Mouse (Mus musculus) heart, embryonic 10.5 days (tissue): ENCODE data around the gene Anks1. TPM values are rescaled to one million over a fixed set of nuclear protein-coding genes. Genes with fewer than 3 reads are reported as not detected.

Experiments used
- DNase-seq: peaks from one replicate; pipeline ENCODE4 v3.0.0-alpha.2; 2017; ENCODE audit warnings: low spot score
- H3K27ac ChIP-seq: fragments of 300-500 bp; sonication (generic); 2 replicates; pipeline ENCODE4 v1.5.1; 2016; ENCODE audit warnings: mild to moderate bottlenecking
- H3K27me3 ChIP-seq: fragments of 300-500 bp; sonication (generic); 2 replicates; pipeline ENCODE4 v1.6.1; 2016; ENCODE audit warnings: mild to moderate bottlenecking; ENCODE audit not compliant: poor library complexity, insufficient read depth, severe bottlenecking
- H3K36me3 ChIP-seq: fragments of 300-500 bp; sonication (generic); 2 replicates; pipeline ENCODE4 v1.6.1; 2016; ENCODE audit warnings: mild to moderate bottlenecking, moderate library complexity
- H3K4me1 ChIP-seq: fragments of 300-500 bp; sonication (generic); 2 replicates; pipeline ENCODE4 v1.6.1; 2016; ENCODE audit warnings: mild to moderate bottlenecking
- H3K4me3 ChIP-seq: fragments of 300-500 bp; sonication (generic); 2 replicates; pipeline ENCODE4 v1.5.1; 2016; ENCODE audit warnings: mild to moderate bottlenecking, moderate library complexity
- H3K9me3 ChIP-seq: fragments of 300-500 bp; sonication (generic); 2 replicates; pipeline ENCODE4 v1.6.1; 2016; ENCODE audit warnings: mild to moderate bottlenecking, moderate library complexity
- WGBS: fragments of 180-500 bp; shearing (Covaris S2); methylation state at CpG from one replicate; pipeline ENCODE4 v1.1.7; 2016; 5-methylcytosine and 5-hydroxymethylcytosine counted together
- polyA plus RNA-seq: library from polyadenylated mRNA; unstranded; fragments of >200 nt; fragmentation: Nextera tagmentation; extraction: Ambion mirVana; gene quantifications from 2 replicates; pipeline ENCODE4 v1.2.1, GENCODE M21; 2016

Gene Anks1
- polyA plus RNA-seq, 1 experiment from 2014 or later, result 10.4 TPM

- H3K9me3 ChIP-seq, result no peaks in the 10 kb centered on the region
- no peak overlapping the region for H3K4me3 ChIP-seq
- H3K36me3 ChIP-seq, result peaks cover 9% of the 10 kb centered on the region; the same call in 1 of the 2 replicates
- H3K27ac ChIP-seq, result peak overlapping the region; percentile 30; the same call in 1 of the 2 replicates
- WGBS, result 92% methylated on average over 7 of the region's 7 CpGs
- no peaks in the 10 kb centered on the region for H3K27me3 ChIP-seq
- no peak for DNase-seq
- peaks cover 79% of the 10 kb centered on the region for H3K4me1 ChIP-seq
Measured at GRCm38 (mm10) chr17:28009716-28010114, 100.6 kb downstream of the Anks1 start.

- DNase-seq, result no peak
- Histone ChIP-seq H3K27ac (peak overlapping the region; percentile 53; the same call in 1 of the 2 replicates), H3K36me3 (peaks cover 9% of the 10 kb centered on the region; the same call in 1 of the 2 replicates), H3K4me3 (no peak overlapping the region), H3K27me3 (no peaks in the 10 kb centered on the region), H3K9me3 (no peaks in the 10 kb centered on the region), H3K4me1 (peaks cover 90% of the 10 kb centered on the region)
- 94% methylated on average over 2 of the region's 2 CpGs for WGBS
Measured at GRCm38 (mm10) chr17:28010925-28011324, 101.8 kb downstream of the Anks1 start.

GRCm38 (mm10) chr17:28012851-28013250 lies 103.7 kb downstream of the Anks1 start:
- Histone ChIP-seq H3K4me3 (peak overlapping the region; percentile 36), H3K4me1 (peaks cover 89% of the 10 kb centered on the region), H3K27me3 (no peaks in the 10 kb centered on the region), H3K27ac (peak overlapping the region; percentile 89), H3K36me3 (peaks cover 6% of the 10 kb centered on the region; the same call in 1 of the 2 replicates), H3K9me3 (no peaks in the 10 kb centered on the region)
- DNase-seq, result no peak
- 68% methylated on average over 6 of the region's 6 CpGs for WGBS

- H3K9me3 ChIP-seq, result no peaks in the 10 kb centered on the region
- H3K27ac ChIP-seq, result peak overlapping the region; percentile 89
Measured at GRCm38 (mm10) chr17:28013259-28013875, 104.3 kb downstream of the Anks1 start.

GRCm38 (mm10) chr17:28014449-28014848 lies 105.3 kb downstream of the Anks1 start:
- no peak for DNase-seq
- Histone ChIP-seq H3K4me1 (peaks cover 90% of the 10 kb centered on the region), H3K27me3 (no peaks in the 10 kb centered on the region), H3K36me3 (peaks cover 6% of the 10 kb centered on the region; the same call in 1 of the 2 replicates), H3K4me3 (no peak overlapping the region), H3K27ac (peak overlapping the region; percentile 89), H3K9me3 (no peaks in the 10 kb centered on the region)
- WGBS, result 78% methylated on average over 4 of the region's 4 CpGs

More at GRCm38 (mm10) chr17:28013259-28013875, 104.3 kb downstream of the Anks1 start:
- Histone ChIP-seq H3K4me1 (peaks cover 89% of the 10 kb centered on the region), H3K27me3 (no peaks in the 10 kb centered on the region), H3K36me3 (peaks cover 6% of the 10 kb centered on the region; the same call in 1 of the 2 replicates), H3K4me3 (peak overlapping the region; percentile 36)
- WGBS, result 11% methylated on average over 12 of the region's 12 CpGs
- peak; percentile 95 for DNase-seq

- DNase-seq, result no peak
- Histone ChIP-seq H3K36me3 (peaks cover 2% of the 10 kb centered on the region; the same call in 1 of the 2 replicates), H3K27me3 (no peaks in the 10 kb centered on the region), H3K27ac (peak overlapping the region; percentile 82), H3K4me3 (no peak overlapping the region), H3K4me1 (peaks cover 90% of the 10 kb centered on the region), H3K9me3 (no peaks in the 10 kb centered on the region)
- 64% methylated on average over 17 of the region's 17 CpGs for WGBS
Measured at GRCm38 (mm10) chr17:28015068-28015730, 106.1 kb downstream of the Anks1 start.

- Histone ChIP-seq H3K4me3 (no peak overlapping the region), H3K4me1 (peaks cover 89% of the 10 kb centered on the region), H3K27ac (peak overlapping the region; percentile 82), H3K27me3 (no peaks in the 10 kb centered on the region), H3K36me3 (peaks cover 2% of the 10 kb centered on the region; the same call in 1 of the 2 replicates), H3K9me3 (no peaks in the 10 kb centered on the region)
- DNase-seq, result no peak
- 72% methylated on average over 8 of the region's 8 CpGs for WGBS
Measured at GRCm38 (mm10) chr17:28016056-28016797, 107.1 kb downstream of the Anks1 start.

- no peaks in the 10 kb centered on the region for H3K36me3 ChIP-seq
- no peaks in the 10 kb centered on the region for H3K27me3 ChIP-seq
- H3K4me3 ChIP-seq, result no peak overlapping the region
- WGBS, result 58% methylated on average over 6 of the region's 6 CpGs
- H3K27ac ChIP-seq, result peak overlapping the region; percentile 69; the same call in 1 of the 2 replicates
- no peaks in the 10 kb centered on the region for H3K9me3 ChIP-seq
- no peak for DNase-seq
- peaks cover 92% of the 10 kb centered on the region for H3K4me1 ChIP-seq
Measured at GRCm38 (mm10) chr17:28018344-28018743, 109.2 kb downstream of the Anks1 start.

- 62% methylated on average over 11 of the region's 11 CpGs for WGBS
- Histone ChIP-seq H3K36me3 (no peaks in the 10 kb centered on the region), H3K4me3 (no peak overlapping the region), H3K9me3 (no peaks in the 10 kb centered on the region), H3K27ac (peak overlapping the region; percentile 69; the same call in 1 of the 2 replicates), H3K27me3 (no peaks in the 10 kb centered on the region), H3K4me1 (peaks cover 89% of the 10 kb centered on the region)
- DNase-seq, result no peak
Measured at GRCm38 (mm10) chr17:28018776-28019175, 109.7 kb downstream of the Anks1 start.

- Histone ChIP-seq H3K4me3 (no peak overlapping the region), H3K4me1 (peaks cover 90% of the 10 kb centered on the region), H3K9me3 (no peaks in the 10 kb centered on the region), H3K36me3 (no peaks in the 10 kb centered on the region), H3K27ac (peak overlapping the region; percentile 68), H3K27me3 (no peaks in the 10 kb centered on the region)
- no peak for DNase-seq
- WGBS, result 65% methylated on average over 21 of the region's 21 CpGs
Measured at GRCm38 (mm10) chr17:28019785-28020696, 110.9 kb downstream of the Anks1 start.

GRCm38 (mm10) chr17:28021911-28022310 lies 112.8 kb downstream of the Anks1 start:
- Histone ChIP-seq H3K4me1 (peaks cover 90% of the 10 kb centered on the region), H3K27ac (peak overlapping the region; percentile 57; the same call in 1 of the 2 replicates), H3K9me3 (no peaks in the 10 kb centered on the region), H3K27me3 (no peaks in the 10 kb centered on the region), H3K36me3 (no peaks in the 10 kb centered on the region), H3K4me3 (no peak overlapping the region)
- no peak for DNase-seq
- 65% methylated on average over 10 of the region's 10 CpGs for WGBS
